Mouse (Mus musculus): ENCODE data around the gene Asap3.

Gene Asap3

GRCm38 (mm10) chr4:136268912-136269311 lies 62.7 kb downstream of the Asap3 start:
- in situ Hi-C loops (cut with MboI; ENCODE audit: low pct_unique_long_range_greater_than_20kb in 1 of 2, low sequenced_read_pairs in 2 of 2, unreplicated experiment in 1 of 2), result no loop called here

- in situ Hi-C loops (cut with MboI; ENCODE audit: low pct_unique_long_range_greater_than_20kb in 1 of 2, low sequenced_read_pairs in 2 of 2, unreplicated experiment in 1 of 2), result no loop called here
Measured at GRCm38 (mm10) chr4:136270648-136271047, 64.5 kb downstream of the Asap3 start.

GRCm38 (mm10) chr4:136281097-136281496 lies 74.9 kb downstream of the Asap3 start:
- in situ Hi-C loops (cut with MboI; ENCODE audit: low pct_unique_long_range_greater_than_20kb in 1 of 2, low sequenced_read_pairs in 2 of 2, unreplicated experiment in 1 of 2), result no loop called here

- in situ Hi-C loops (cut with MboI; ENCODE audit: low pct_unique_long_range_greater_than_20kb in 1 of 2, low sequenced_read_pairs in 2 of 2, unreplicated experiment in 1 of 2), result no loop called here
Measured at GRCm38 (mm10) chr4:136281611-136282010, 75.4 kb downstream of the Asap3 start.

GRCm38 (mm10) chr4:136282621-136283480 lies 76.7 kb downstream of the Asap3 start:
- in situ Hi-C loops (cut with MboI; ENCODE audit: low pct_unique_long_range_greater_than_20kb in 1 of 2, low sequenced_read_pairs in 2 of 2, unreplicated experiment in 1 of 2), result no loop called here

GRCm38 (mm10) chr4:136283783-136284182 lies 77.6 kb downstream of the Asap3 start:
- in situ Hi-C loops (cut with MboI; ENCODE audit: low pct_unique_long_range_greater_than_20kb in 1 of 2, low sequenced_read_pairs in 2 of 2, unreplicated experiment in 1 of 2), result no loop called here

- in situ Hi-C loops (cut with MboI; ENCODE audit: low pct_unique_long_range_greater_than_20kb in 1 of 2, low sequenced_read_pairs in 2 of 2, unreplicated experiment in 1 of 2), result no loop called here
Measured at GRCm38 (mm10) chr4:136284455-136284854, 78.3 kb downstream of the Asap3 start, which contains the start of gene Zfp46. Gene Zfp46, plus strand, starts transcription at chr4:136284683.

GRCm38 (mm10) chr4:136284891-136285290 lies 78.7 kb downstream of the Asap3 start:
- in situ Hi-C loops (cut with MboI; ENCODE audit: low pct_unique_long_range_greater_than_20kb in 1 of 2, low sequenced_read_pairs in 2 of 2, unreplicated experiment in 1 of 2), result no loop called here

- in situ Hi-C loops (cut with MboI; ENCODE audit: low pct_unique_long_range_greater_than_20kb in 1 of 2, low sequenced_read_pairs in 2 of 2, unreplicated experiment in 1 of 2), result no loop called here
Measured at GRCm38 (mm10) chr4:136285348-136285810, 79.2 kb downstream of the Asap3 start.

GRCm38 (mm10) chr4:136285811-136286371 lies 79.7 kb downstream of the Asap3 start:
- in situ Hi-C loops (cut with MboI; ENCODE audit: low pct_unique_long_range_greater_than_20kb in 1 of 2, low sequenced_read_pairs in 2 of 2, unreplicated experiment in 1 of 2), result no loop called here

GRCm38 (mm10) chr4:136289918-136290780 lies 84.0 kb downstream of the Asap3 start:
- in situ Hi-C loops (cut with MboI; ENCODE audit: low pct_unique_long_range_greater_than_20kb in 1 of 2, low sequenced_read_pairs in 2 of 2, unreplicated experiment in 1 of 2), result no loop called here

- in situ Hi-C loops (cut with MboI; ENCODE audit: low pct_unique_long_range_greater_than_20kb in 1 of 2, low sequenced_read_pairs in 2 of 2, unreplicated experiment in 1 of 2), result no loop called here
Measured at GRCm38 (mm10) chr4:136290781-136291595, 84.8 kb downstream of the Asap3 start.

- in situ Hi-C loops (cut with MboI; ENCODE audit: low pct_unique_long_range_greater_than_20kb in 1 of 2, low sequenced_read_pairs in 2 of 2, unreplicated experiment in 1 of 2), result no loop called here
Measured at GRCm38 (mm10) chr4:136291692-136292091, 85.5 kb downstream of the Asap3 start.

Measured in mouse embryonic stem cell (cell line).